12 mouse cellular contexts compared by ENCODE assay signal in genomic region chr13:55371007-55371681, GRCm38 (mm10). TPM values are rescaled to one million over a fixed set of nuclear protein-coding genes. Genes with fewer than 3 reads are reported as not detected.
DNase-seq lines count a peak whose midpoint lies in the region; TF ChIP-seq lines count a peak whose summit lies in the region.
"Had no signal": no experiment of that assay in that cellular context is flagged by ENCODE, and none has a peak within 500 bp of the region (broad histone marks: within the 10 kb centered on the region; RNA-seq: fewer than 3 reads in every experiment).

No protein-coding gene starts in this region.

- no peaks in the 10 kb centered on the region for H3K9me3 ChIP-seq in heart, embryonic 10.5 days
- H3K9me3 ChIP-seq: hindbrain, embryonic 13.5 days; kidney, embryonic 15.5 days had no signal

- no peak overlapping the region for H3K4me3 ChIP-seq in heart, embryonic 10.5 days
- no peak overlapping the region for H3K4me3 ChIP-seq in myocyte
- H3K4me3 ChIP-seq: erythroblast, embryonic 14.5 days; hindbrain, embryonic 13.5 days; kidney, embryonic 15.5 days had no signal

- H3K27me3 ChIP-seq in heart, embryonic 10.5 days (ENCODE audit: insufficient read depth, poor library complexity, severe bottlenecking), result peaks cover 69% of the 10 kb centered on the region
- peaks cover 19% of the 10 kb centered on the region for H3K27me3 ChIP-seq in myocyte (ENCODE audit: control insufficient read depth, insufficient read depth, insufficient read length)

- H3K4me1 ChIP-seq in heart, embryonic 10.5 days, result peaks cover 15% of the 10 kb centered on the region; the same call in 1 of the 2 replicates
- H3K4me1 ChIP-seq: hindbrain, embryonic 13.5 days had no signal

- peak; percentile 14 to 58 for DNase-seq in heart, adult 18-20 months
- DNase-seq in heart, embryonic 10.5 days (ENCODE audit: low spot score), result no peak
- DNase-seq in retina, postnatal 1 day, result peak; percentile 43
- no peak for DNase-seq in retina, embryonic 14.5 days (ENCODE audit: low spot score)
- DNase-seq in layer of hippocampus, adult 8-10 months (ENCODE audit: low spot score in 2 of 2), result peak; percentile 60 to 76
- no peak for DNase-seq in B cell, adult 2 months
- DNase-seq in embryo, embryonic 10.5 days (ENCODE audit: low spot score), result no peak

- H3K4me2 ChIP-seq in myocyte (ENCODE audit: low read depth), result peak overlapping the region; percentile 53
- H3K4me2 ChIP-seq: hindbrain, embryonic 13.5 days; kidney, embryonic 15.5 days had no signal

- no peaks in the 10 kb centered on the region for H3K79me2 ChIP-seq in myocyte (ENCODE audit: control insufficient read depth, insufficient read depth)

- no peak overlapping the region for H3ac ChIP-seq in myocyte (ENCODE audit: control insufficient read depth, insufficient read length)

- WGBS in heart, embryonic 10.5 days, result 75% methylated on average over 8 of the region's 8 CpGs

- no peak overlapping the region for H3K27ac ChIP-seq in heart, embryonic 10.5 days
- H3K27ac ChIP-seq: hindbrain, embryonic 13.5 days; kidney, embryonic 15.5 days had no signal

- no peaks in the 10 kb centered on the region for H3K36me3 ChIP-seq in heart, embryonic 10.5 days
- no peaks in the 10 kb centered on the region for H3K36me3 ChIP-seq in myocyte (ENCODE audit: control insufficient read depth, insufficient read depth)
- H3K36me3 ChIP-seq: hindbrain, embryonic 13.5 days; kidney, embryonic 15.5 days had no signal

- TF ChIP-seq POLR2A in myocyte (IDR thresholded peaks at IDR 0.05; ENCODE audit: insufficient read length, low read depth), result no peak

TF ChIP-seq in myocyte, 11 proteins besides CTCF, POLR2A, EP300 and RAD21:
- TF ChIP-seq TCF12 (IDR thresholded peaks at IDR 0.05; ENCODE audit: insufficient read depth, poor library complexity, severe bottlenecking), result peak; percentile 70
- no peak for TF ChIP-seq REST (IDR thresholded peaks at IDR 0.05; ENCODE audit: insufficient read depth, insufficient read length)
- TF ChIP-seq SRF (IDR thresholded peaks at IDR 0.05; ENCODE audit: control insufficient read depth, insufficient read length, low read depth), result no peak
- TF ChIP-seq POLR2AphosphoS2 (IDR thresholded peaks at IDR 0.05; ENCODE audit: insufficient read length, low read depth), result no peak
- peak; percentile 29 to 98 (median 83) for TF ChIP-seq MYOG (IDR thresholded peaks at IDR 0.05; ENCODE audit: control insufficient read depth in 1 of 3, insufficient read depth in 1 of 3, insufficient read length in 2 of 3, low read depth in 2 of 3)
- peak; percentile 52 for TF ChIP-seq TCF3 (IDR thresholded peaks at IDR 0.05; ENCODE audit: insufficient read length, low read depth)
- peak; percentile 37 to 83 (median 66) for TF ChIP-seq MYOD1 (IDR thresholded peaks at IDR 0.05; ENCODE audit: control insufficient read depth in 1 of 3, insufficient read length in 2 of 3, low read depth in 2 of 3)

RNA-seq across cellular contexts. Expression of gene Rgs14, which starts 1.6 kb away (rescaled TPM):
- 1 to 10 TPM in 1 of 2 experiments, under 1 TPM in 1; 0.57 to 1.5 TPM for total RNA-seq in heart, adult 18-20 months (2021)
- polyA plus RNA-seq in heart, embryonic 10.5 days (2016; fragmentation: Nextera tagmentation; extraction: Ambion mirVana), result 0.18 and 0.68 TPM in 2 replicates
- total RNA-seq in layer of hippocampus, adult 8-10 months (2022), result 10 to 100 TPM; 86.8 to 97.9 (median 95.0) TPM
- polyA plus RNA-seq in myocyte (2012; fragmentation: generic; extraction: Trizol), result 2.3 TPM
- polyA plus RNA-seq: erythroblast, embryonic 14.5 days had no signal

RNA-seq across cellular contexts. Expression of gene Lman2, which starts 8.6 kb away (rescaled TPM):
- total RNA-seq in heart, adult 18-20 months (2021), result 10 to 100 TPM; 46.7 to 51.6 TPM
- 114 and 117 TPM in 2 replicates for polyA plus RNA-seq in heart, embryonic 10.5 days (2016; fragmentation: Nextera tagmentation; extraction: Ambion mirVana)
- 10 to 100 TPM; 56.6 to 72.8 (median 65.0) TPM for total RNA-seq in layer of hippocampus, adult 8-10 months (2022)
- polyA plus RNA-seq in myocyte (2012; fragmentation: generic; extraction: Trizol), result 84.7 TPM

RNA-seq across cellular contexts. Expression of gene Slc34a1, which starts 26.8 kb away (rescaled TPM):
- total RNA-seq in heart, adult 18-20 months (2021), result not detected
- polyA plus RNA-seq in heart, embryonic 10.5 days (2016; fragmentation: Nextera tagmentation; extraction: Ambion mirVana), result not detected in 2 replicates
- not detected for total RNA-seq in layer of hippocampus, adult 8-10 months (2022)
- 0.04 TPM for polyA plus RNA-seq in myocyte (2012; fragmentation: generic; extraction: Trizol)
- total RNA-seq: left cerebral cortex, postnatal 25 days had no signal
- polyA plus RNA-seq: erythroblast, embryonic 14.5 days; hindbrain, embryonic 13.5 days had no signal

RNA-seq across cellular contexts. Expression of gene Mxd3, which starts 41.5 kb away (rescaled TPM):
- total RNA-seq in heart, adult 18-20 months (2021), result under 1 TPM; 0.21 to 0.37 TPM
- polyA plus RNA-seq in heart, embryonic 10.5 days (2016; fragmentation: Nextera tagmentation; extraction: Ambion mirVana), result 14.3 and 15.0 TPM in 2 replicates
- 1 to 10 TPM in 2 of 4 experiments, under 1 TPM in 2; 0.82 to 1.5 (median 1.0) TPM for total RNA-seq in layer of hippocampus, adult 8-10 months (2022)
- polyA plus RNA-seq in myocyte (2012; fragmentation: generic; extraction: Trizol), result 17.0 TPM

RNA-seq across cellular contexts. Expression of gene Pfn3, which starts 43.9 kb away (rescaled TPM):
- not detected for total RNA-seq in heart, adult 18-20 months (2021)
- not detected in 2 replicates for polyA plus RNA-seq in heart, embryonic 10.5 days (2016; fragmentation: Nextera tagmentation; extraction: Ambion mirVana)
- total RNA-seq in layer of hippocampus, adult 8-10 months (2022), result not detected
- not detected for polyA plus RNA-seq in myocyte (2012; fragmentation: generic; extraction: Trizol)
- total RNA-seq: left cerebral cortex, postnatal 25 days had no signal
- polyA plus RNA-seq: erythroblast, embryonic 14.5 days; hindbrain, embryonic 13.5 days; kidney, embryonic 15.5 days had no signal

Comparison
In these comparisons a context has a peak if more than half of its experiments do, and no peak if none do; other contexts are left out.
1. DNase-seq: peak in heart, adult 18-20 months (2 of 2), retina, postnatal 1 day (single experiment) and layer of hippocampus, adult 8-10 months (2 of 2); none in heart, embryonic 10.5 days (single experiment), retina, embryonic 14.5 days (single experiment), B cell, adult 2 months (0 of 2) and embryo, embryonic 10.5 days (single experiment).
2. RNA of gene Rgs14, which starts 1.6 kb away (total RNA-seq): 86.8 to 97.9 TPM in layer of hippocampus, adult 8-10 months; 0.57 to 1.5 TPM in heart, adult 18-20 months; every median in the first group is over 10 times any median in the second.